Mouse (Mus musculus) stomach, postnatal 0 days (tissue): ENCODE results near the gene Tmem151b. TPM values are rescaled to one million over a fixed set of nuclear protein-coding genes. Genes with fewer than 3 reads are reported as not detected.

Experiments used
- ATAC-seq: fragments of 200-750 bp; cut with Nextera tagmentation; 2 replicates; pipeline ENCODE4 v1.8.0; 2017; ENCODE audit not compliant: low FRiP score, low TSS enrichment
- DNase-seq: peaks from one replicate; pipeline ENCODE4 v3.0.0-alpha.2; 2016; ENCODE audit warnings: low spot score
- H3K27ac ChIP-seq: fragments of 300-500 bp; sonication (generic); replicated peaks from 2 replicates; pipeline ENCODE4 v1.5.1; 2014; ENCODE audit warnings: mild to moderate bottlenecking, control low read depth
- H3K27me3 ChIP-seq: fragments of 300-500 bp; sonication (generic); 2 replicates; pipeline ENCODE4 v1.6.1; 2014; ENCODE audit warnings: low read length; ENCODE audit not compliant: control insufficient read depth, insufficient read depth
- H3K36me3 ChIP-seq: fragments of 300-500 bp; sonication (generic); 2 replicates; pipeline ENCODE4 v1.6.1; 2014; ENCODE audit warnings: low read length, mixed read lengths; ENCODE audit not compliant: control insufficient read depth, insufficient read depth
- H3K4me1 ChIP-seq: fragments of 300-500 bp; sonication (generic); replicated peaks from 2 replicates; pipeline ENCODE4 v1.6.1; 2014; ENCODE audit warnings: antibody characterized with exemption; ENCODE audit not compliant: control insufficient read depth, insufficient read depth
- H3K4me2 ChIP-seq: fragments of 300-500 bp; sonication (generic); replicated peaks from 2 replicates; pipeline ENCODE4 v1.6.1; 2014; ENCODE audit warnings: low read depth, mild to moderate bottlenecking, control low read depth, moderate library complexity
- H3K4me3 ChIP-seq: fragments of 300-500 bp; sonication (generic); 2 replicates; pipeline ENCODE4 v1.5.1; 2014; ENCODE audit warnings: low read depth, low read length, control low read depth
- H3K9ac ChIP-seq: fragments of 300-500 bp; sonication (generic); 2 replicates; pipeline ENCODE4 v1.6.1; 2014; ENCODE audit warnings: mild to moderate bottlenecking, low read length, control low read depth, mixed read lengths
- H3K9me3 ChIP-seq: fragments of 300-500 bp; sonication (generic); 2 replicates; pipeline ENCODE4 v1.6.1; 2016; ENCODE audit warnings: low read length; ENCODE audit not compliant: control insufficient read depth
- CTCF ChIP-seq: IDR thresholded peaks from 2 replicates; pipeline ENCODE4 v1.5.1; 2016; ENCODE audit warnings: antibody characterized with exemption, low read depth, mild to moderate bottlenecking, moderate library complexity
- EP300 ChIP-seq: optimal IDR thresholded peaks from 2 replicates; pipeline ENCODE3; 2016; ENCODE audit warnings: antibody characterized with exemption
- WGBS: fragments of 180-500 bp; shearing (Covaris S2); extraction: QIAGEN DNeasy Blood & Tissue Kit; methylation state at CpG from one replicate; pipeline ENCODE4 v1.1.7; 2014; 5-methylcytosine and 5-hydroxymethylcytosine counted together
- polyA plus RNA-seq: library from polyadenylated mRNA; unstranded; fragments of >200 nt; fragmentation: Nextera tagmentation; extraction: Ambion mirVana; gene quantifications from 2 replicates; pipeline ENCODE4 v1.2.1, GENCODE M21; 2015

The Tmem151b gene
- polyA plus RNA-seq, 1 experiment from 2014 or later = 0.41 TPM

- H3K27me3 ChIP-seq = no peaks in the 10 kb centered on the region
- H3K4me2 ChIP-seq = no peak overlapping the region
- WGBS = 79% methylated on average over 13 of the region's 13 CpGs
- H3K36me3 ChIP-seq = no peaks in the 10 kb centered on the region
- DNase-seq = no peak
- H3K4me1 ChIP-seq = no peaks in the 10 kb centered on the region
- no peak overlapping the region for H3K27ac ChIP-seq
- no peak overlapping the region for H3K9ac ChIP-seq
- no peak for ATAC-seq
- no peaks in the 10 kb centered on the region for H3K9me3 ChIP-seq
- H3K4me3 ChIP-seq = no peak overlapping the region
- TF ChIP-seq EP300 = no peak
- TF ChIP-seq CTCF = no peak
These were observed 51.1 kb downstream of the Tmem151b start for GRCm38 (mm10) chr17:45498397-45498796.

- WGBS = 55% methylated on average over 11 of the region's 11 CpGs
- no peak overlapping the region for H3K4me2 ChIP-seq
- no peak overlapping the region for H3K9ac ChIP-seq
- no peaks in the 10 kb centered on the region for H3K9me3 ChIP-seq
- no peak overlapping the region for H3K27ac ChIP-seq
- no peak overlapping the region for H3K4me3 ChIP-seq
- no peaks in the 10 kb centered on the region for H3K36me3 ChIP-seq
- ATAC-seq = peak; percentile 51; the same call in 1 of the 2 replicates
- no peaks in the 10 kb centered on the region for H3K27me3 ChIP-seq
- DNase-seq = peak; percentile 54
- no peaks in the 10 kb centered on the region for H3K4me1 ChIP-seq
- TF ChIP-seq CTCF = no peak
These were observed 54.1 kb downstream of the Tmem151b start for GRCm38 (mm10) chr17:45495398-45495797.

Other genes with a start within 250 kb of the Tmem151b start
- gene Cdc5l, start 115.9 kb downstream of the Tmem151b start, polyA plus RNA-seq = 28.9 and 31.8 TPM in 2 replicates
- 0.24 and 0.25 TPM in 2 replicates for gene Spats1, start 74.3 kb downstream of the Tmem151b start, polyA plus RNA-seq
- gene Aars2, start 42.8 kb downstream of the Tmem151b start, polyA plus RNA-seq = 5.7 and 6.1 TPM in 2 replicates
- 0.04 and 0.13 TPM in 2 replicates for gene Tcte1, start 26.2 kb downstream of the Tmem151b start, polyA plus RNA-seq
- 1.6 and 2.0 TPM in 2 replicates for gene Nfkbie, start 6.0 kb upstream of the Tmem151b start, polyA plus RNA-seq
- 72.7 and 76.8 TPM in 2 replicates for gene Slc35b2, start 14.2 kb upstream of the Tmem151b start, polyA plus RNA-seq
- 715 and 750 TPM in 2 replicates for gene Hsp90ab1, start 23.6 kb upstream of the Tmem151b start, polyA plus RNA-seq
- 49.4 and 55.3 TPM in 2 replicates for gene Slc29a1, start 49.9 kb upstream of the Tmem151b start, polyA plus RNA-seq
- gene Mymx, start 52.4 kb upstream of the Tmem151b start, polyA plus RNA-seq = 1.2 and 1.5 TPM in 2 replicates
- 0.06 TPM in 2 replicates for gene Capn11, start 109.6 kb upstream of the Tmem151b start, polyA plus RNA-seq
- gene Mrpl14, start 136.6 kb upstream of the Tmem151b start, polyA plus RNA-seq = 163 TPM in 2 replicates
- 40.9 and 45.0 TPM in 2 replicates for gene Tmem63b, start 137.2 kb upstream of the Tmem151b start, polyA plus RNA-seq
- not detected in 2 replicates for gene 1600014C23Rik, start 184.2 kb upstream of the Tmem151b start, polyA plus RNA-seq